Mouse (Mus musculus) lung, postnatal 0 days (tissue): Measurements from ENCODE around the gene Slc4a1. TPM values are rescaled to one million over a fixed set of nuclear protein-coding genes. Genes with fewer than 3 reads are reported as not detected.
"Not testable (repeated sequence)": the region's sequence is repeated elsewhere in the genome, so short reads cannot be mapped to it uniquely, and the experiment has no call there.

ENCODE experiments used
- ATAC-seq: fragments of 200-750 bp; cut with Nextera tagmentation; 2 replicates; pipeline ENCODE4 v1.8.0; 2017; ENCODE audit warnings: moderate library complexity
- DNase-seq: peaks from one replicate; pipeline ENCODE4 v3.0.0-alpha.2; 2016; ENCODE audit warnings: low spot score
- H3K27ac ChIP-seq: fragments of 300-500 bp; sonication (generic); 2 replicates; pipeline ENCODE4 v1.5.1; 2014; ENCODE audit warnings: antibody characterized with exemption, mild to moderate bottlenecking, low read length, mixed read lengths
- H3K27me3 ChIP-seq: fragments of 300-500 bp; sonication (generic); replicated peaks from 2 replicates; pipeline ENCODE4 v1.6.1; 2014; ENCODE audit warnings: low read length, mixed read lengths; ENCODE audit not compliant: insufficient read depth
- H3K36me3 ChIP-seq: fragments of 300-500 bp; sonication (generic); 2 replicates; pipeline ENCODE4 v1.6.1; 2014; ENCODE audit warnings: low read length, mixed read lengths; ENCODE audit not compliant: insufficient read depth
- H3K4me1 ChIP-seq: fragments of 300-500 bp; sonication (generic); 2 replicates; pipeline ENCODE4 v1.6.1; 2014; ENCODE audit warnings: antibody characterized with exemption, low read depth, low read length, mixed read lengths; ENCODE audit not compliant: insufficient read depth
- H3K4me2 ChIP-seq: fragments of 300-500 bp; sonication (generic); replicated peaks from 2 replicates; pipeline ENCODE4 v1.6.1; 2014; ENCODE audit warnings: low read depth, mild to moderate bottlenecking, low read length, moderate library complexity, mixed read lengths
- H3K4me3 ChIP-seq: fragments of 300-500 bp; sonication (generic); 2 replicates; pipeline ENCODE4 v1.5.1; 2014; ENCODE audit warnings: low read depth, low read length
- H3K9ac ChIP-seq: fragments of 300-500 bp; sonication (generic); replicated peaks from 2 replicates; pipeline ENCODE4 v1.6.1; 2014; ENCODE audit warnings: low read depth, mild to moderate bottlenecking
- H3K9me3 ChIP-seq: fragments of 300-500 bp; sonication (generic); 2 replicates; pipeline ENCODE4 v1.6.1; 2016; ENCODE audit warnings: low read length, mixed read lengths
- CTCF ChIP-seq: IDR thresholded peaks from 2 replicates; pipeline ENCODE4 v1.5.1; 2016; ENCODE audit warnings: antibody characterized with exemption, mild to moderate bottlenecking
- EP300 ChIP-seq: IDR thresholded peaks from 2 replicates; pipeline ENCODE4 v1.6.1; 2016; ENCODE audit warnings: antibody characterized with exemption, mild to moderate bottlenecking, control low read depth
- WGBS: fragments of 180-500 bp; shearing (Covaris S2); extraction: QIAGEN DNeasy Blood & Tissue Kit; methylation state at CpG from one replicate; pipeline ENCODE4 v1.1.7; 2014; 5-methylcytosine and 5-hydroxymethylcytosine counted together
- polyA plus RNA-seq: library from polyadenylated mRNA; unstranded; fragments of >200 nt; fragmentation: Nextera tagmentation; extraction: Ambion mirVana; gene quantifications from 2 replicates; pipeline ENCODE4 v1.2.1, GENCODE M21; 2015

Slc4a1 gene
- polyA plus RNA-seq, result 9.7 and 9.8 TPM in 2 replicates

GRCm38 (mm10) chr11:102366103-102366502, at the start of gene Slc4a1:
Gene Slc4a1 (minus strand): TSS chr11:102366203.
- WGBS, result 82% methylated on average over 8 of the region's 8 CpGs
- H3K9me3 ChIP-seq, H3K9ac ChIP-seq, ATAC-seq, H3K4me2 ChIP-seq, H3K4me3 ChIP-seq, H3K4me1 ChIP-seq, H3K27ac ChIP-seq, H3K36me3 ChIP-seq, DNase-seq, H3K27me3 ChIP-seq: not testable (repeated sequence)

GRCm38 (mm10) chr11:102415034-102415802, 49.2 kb upstream of the Slc4a1 start:
- no peaks in the 10 kb centered on the region for H3K27me3 ChIP-seq
- no peak for ATAC-seq
- no peak for DNase-seq
- H3K4me2 ChIP-seq, result no peak overlapping the region
- TF ChIP-seq CTCF (no peak), EP300 (no peak)
- H3K4me1 ChIP-seq, result 0 out of 2 replicates have a peak, but pooled peaks cover 5% of the 10 kb centered on the region
- H3K27ac ChIP-seq, result no peak overlapping the region
- no peaks in the 10 kb centered on the region for H3K36me3 ChIP-seq
- H3K9me3 ChIP-seq, result no peaks in the 10 kb centered on the region
- no peak overlapping the region for H3K9ac ChIP-seq
- 64% methylated on average over 10 of the region's 10 CpGs for WGBS
- H3K4me3 ChIP-seq, result no peak overlapping the region

- no peaks in the 10 kb centered on the region for H3K27me3 ChIP-seq
- WGBS, result 70% methylated on average over 8 of the region's 8 CpGs
- H3K36me3 ChIP-seq, result no peaks in the 10 kb centered on the region
- no peak overlapping the region for H3K9ac ChIP-seq
- DNase-seq, result no peak
- no peak overlapping the region for H3K4me3 ChIP-seq
- no peaks in the 10 kb centered on the region for H3K9me3 ChIP-seq
- ATAC-seq, result no peak
- H3K4me2 ChIP-seq, result no peak overlapping the region
- no peak overlapping the region for H3K27ac ChIP-seq
- H3K4me1 ChIP-seq, result peaks cover 5% of the 10 kb centered on the region; the same call in 1 of the 2 replicates
- no peak for TF ChIP-seq EP300
- TF ChIP-seq CTCF, result no peak
Measured at GRCm38 (mm10) chr11:102413059-102413458, 47.1 kb upstream of the Slc4a1 start.

GRCm38 (mm10) chr11:102411704-102412103, 45.7 kb upstream of the Slc4a1 start:
- Histone ChIP-seq H3K4me2 (no peak overlapping the region), H3K4me1 (peaks cover 5% of the 10 kb centered on the region; the same call in 1 of the 2 replicates), H3K27me3 (no peaks in the 10 kb centered on the region), H3K27ac (no peak overlapping the region), H3K4me3 (no peak overlapping the region), H3K9ac (no peak overlapping the region), H3K36me3 (no peaks in the 10 kb centered on the region), H3K9me3 (no peaks in the 10 kb centered on the region)
- TF ChIP-seq EP300 (no peak), CTCF (peak; percentile 95)
- 3% methylated on average over 11 of the region's 11 CpGs for WGBS
- ATAC-seq (peak; percentile 22; the same call in 1 of the 2 replicates), DNase-seq (peak; percentile 97)

- no peak overlapping the region for H3K4me2 ChIP-seq
- no peak overlapping the region for H3K9ac ChIP-seq
- H3K4me3 ChIP-seq, result no peak overlapping the region
- H3K27ac ChIP-seq, result no peak overlapping the region
- DNase-seq, result no peak
- no peaks in the 10 kb centered on the region for H3K36me3 ChIP-seq
- 51% methylated on average over 3 of the region's 3 CpGs for whole genome bisulfite sequencing
- H3K27me3 ChIP-seq, result no peaks in the 10 kb centered on the region
- no peak for TF ChIP-seq CTCF
- no peak for TF ChIP-seq EP300
- H3K4me1 ChIP-seq, result peaks cover 9% of the 10 kb centered on the region; the same call in 1 of the 2 replicates
- no peaks in the 10 kb centered on the region for H3K9me3 ChIP-seq
- ATAC-seq, result no peak
Measured at GRCm38 (mm10) chr11:102411061-102411460, 45.1 kb upstream of the Slc4a1 start.

GRCm38 (mm10) chr11:102410345-102410744, 44.3 kb upstream of the Slc4a1 start:
- H3K4me3 ChIP-seq, H3K4me2 ChIP-seq, H3K27ac ChIP-seq, H3K9ac ChIP-seq, DNase-seq, H3K27me3 ChIP-seq, H3K4me1 ChIP-seq, ATAC-seq, H3K9me3 ChIP-seq, H3K36me3 ChIP-seq: not testable (repeated sequence)
- WGBS, result 89% methylated on average over 3 of the region's 3 CpGs
